Mouse (Mus musculus) heart, postnatal 0 days (tissue): ENCODE measurements at regions not wholly inside any gene's neighbourhood (a gene's known extent, or its start where the extent isn't known, plus 50 kb on each side); places are given as distances from the start of the nearest gene placed in this dataset.

Source experiments
- ATAC-seq: fragments of 200-750 bp; cut with Nextera tagmentation; 2 replicates; pipeline ENCODE4 v1.8.0; 2017; ENCODE audit warnings: low read depth, moderate number of reproducible peaks, moderate library complexity; ENCODE audit not compliant: insufficient read depth
- DNase-seq: peaks from one replicate; pipeline ENCODE4 v3.0.0-alpha.2; 2016; ENCODE audit warnings: low spot score
- H3K27ac ChIP-seq: fragments of 300-500 bp; sonication (generic); 2 replicates; pipeline ENCODE4 v1.5.1; 2014; ENCODE audit warnings: low read depth, mild to moderate bottlenecking
- H3K27me3 ChIP-seq: fragments of 300-500 bp; sonication (generic); 2 replicates; pipeline ENCODE4 v1.6.1; 2014; ENCODE audit warnings: low read length, mixed read lengths; ENCODE audit not compliant: control insufficient read depth, insufficient read depth
- H3K36me3 ChIP-seq: fragments of 300-500 bp; sonication (generic); replicated peaks from 2 replicates; pipeline ENCODE4 v1.6.1; 2014; ENCODE audit warnings: low read length, mixed read lengths; ENCODE audit not compliant: control insufficient read depth, insufficient read depth
- H3K4me1 ChIP-seq: fragments of 300-500 bp; sonication (generic); 2 replicates; pipeline ENCODE4 v1.6.1; 2014; ENCODE audit warnings: antibody characterized with exemption; ENCODE audit not compliant: control insufficient read depth, insufficient read depth
- H3K4me2 ChIP-seq: fragments of 300-500 bp; sonication (generic); 2 replicates; pipeline ENCODE4 v1.6.1; 2014; ENCODE audit warnings: low read depth, mild to moderate bottlenecking, low read length, moderate library complexity
- H3K4me3 ChIP-seq: fragments of 300-500 bp; sonication (generic); 2 replicates; pipeline ENCODE4 v1.5.1; 2014; ENCODE audit warnings: low read depth, low read length
- H3K9ac ChIP-seq: fragments of 300-500 bp; sonication (generic); replicated peaks from 2 replicates; pipeline ENCODE4 v1.6.1; 2014; ENCODE audit warnings: low read depth, low read length, mixed read lengths
- H3K9me3 ChIP-seq: fragments of 300-500 bp; sonication (generic); replicated peaks from 2 replicates; pipeline ENCODE4 v1.6.1; 2016; ENCODE audit warnings: low read length; ENCODE audit not compliant: control insufficient read depth
- CTCF ChIP-seq: IDR thresholded peaks from 2 replicates; pipeline ENCODE4 v1.5.1; 2016; ENCODE audit warnings: antibody characterized with exemption, control low read depth, low read depth
- EP300 ChIP-seq: IDR thresholded peaks from 2 replicates; pipeline ENCODE4 v1.6.1; 2016; ENCODE audit warnings: antibody characterized with exemption, low read depth
- WGBS: fragments of 180-500 bp; shearing (Covaris S2); extraction: QIAGEN DNeasy Blood & Tissue Kit; methylation state at CpG from one replicate; pipeline ENCODE4 v1.1.7; 2014; 5-methylcytosine and 5-hydroxymethylcytosine counted together

DNA sequence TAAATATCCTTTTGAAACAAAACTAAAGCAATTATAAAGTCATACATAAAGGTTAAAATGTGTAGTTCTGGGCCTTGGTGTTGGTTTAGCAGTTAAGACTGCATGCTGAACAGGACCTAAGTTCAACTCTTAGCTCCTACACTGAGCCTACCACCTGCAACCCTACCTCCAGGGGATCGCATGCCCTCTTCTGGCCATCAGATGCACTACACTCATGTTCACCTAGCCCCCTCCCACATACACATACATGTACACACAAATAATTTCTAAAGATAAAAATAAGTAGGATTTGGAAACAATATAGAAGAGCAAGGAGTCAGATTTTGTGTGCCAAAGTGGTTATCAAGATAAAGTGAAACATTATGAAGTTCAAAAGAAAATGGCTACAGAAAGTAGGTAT is 576.2 kb upstream of the Arpp21 start:
- H3K9ac ChIP-seq: no peak overlapping the region
- H3K4me1 ChIP-seq: no peaks in the 10 kb centered on the region
- H3K9me3 ChIP-seq: no peaks in the 10 kb centered on the region
- H3K27me3 ChIP-seq: no peaks in the 10 kb centered on the region
- no peak overlapping the region for H3K4me2 ChIP-seq
- TF ChIP-seq EP300 (no peak), CTCF (no peak)
- ATAC-seq (no peak), DNase-seq (no peak)
- WGBS: 54% methylated on average over 1 of the region's 1 CpGs
- no peaks in the 10 kb centered on the region for H3K36me3 ChIP-seq
- no peak overlapping the region for H3K27ac ChIP-seq
- H3K4me3 ChIP-seq: no peak overlapping the region

- Histone ChIP-seq H3K4me1 (no peaks in the 10 kb centered on the region), H3K27me3 (no peaks in the 10 kb centered on the region), H3K9ac (no peak overlapping the region), H3K27ac (no peak overlapping the region), H3K36me3 (no peaks in the 10 kb centered on the region), H3K4me2 (no peak overlapping the region), H3K9me3 (no peaks in the 10 kb centered on the region), H3K4me3 (no peak overlapping the region)
- DNase-seq (no peak), ATAC-seq (no peak)
- 76% methylated on average over 2 of the region's 2 CpGs for WGBS
- TF ChIP-seq EP300 (no peak), CTCF (no peak)
These were observed 564.0 kb upstream of the Arpp21 start for GRCm38 (mm10) chr9:112799583-112800220.

GRCm38 (mm10) chr9:112793537-112793936 is 557.8 kb upstream of the Arpp21 start:
- no peak for ATAC-seq
- TF ChIP-seq CTCF (peak; percentile 27), EP300 (no peak)
- Histone ChIP-seq H3K4me3 (no peak overlapping the region), H3K4me1 (no peaks in the 10 kb centered on the region), H3K9ac (no peak overlapping the region), H3K9me3 (no peaks in the 10 kb centered on the region), H3K4me2 (no peak overlapping the region), H3K27me3 (no peaks in the 10 kb centered on the region), H3K27ac (no peak overlapping the region), H3K36me3 (no peaks in the 10 kb centered on the region)
- DNase-seq: no peak
- 67% methylated on average over 2 of the region's 2 CpGs for WGBS

GRCm38 (mm10) chr9:112771981-112772380 is 536.2 kb upstream of the Arpp21 start:
- H3K4me3 ChIP-seq: no peak overlapping the region
- 66% methylated on average over 3 of the region's 3 CpGs for WGBS
- ATAC-seq: no peak
- H3K27me3 ChIP-seq: no peaks in the 10 kb centered on the region
- H3K4me1 ChIP-seq: no peaks in the 10 kb centered on the region
- no peak overlapping the region for H3K27ac ChIP-seq
- no peak overlapping the region for H3K9ac ChIP-seq
- no peak overlapping the region for H3K4me2 ChIP-seq
- H3K36me3 ChIP-seq: no peaks in the 10 kb centered on the region
- H3K9me3 ChIP-seq: no peaks in the 10 kb centered on the region
- DNase-seq: no peak
- TF ChIP-seq CTCF (no peak), EP300 (no peak)

DNA sequence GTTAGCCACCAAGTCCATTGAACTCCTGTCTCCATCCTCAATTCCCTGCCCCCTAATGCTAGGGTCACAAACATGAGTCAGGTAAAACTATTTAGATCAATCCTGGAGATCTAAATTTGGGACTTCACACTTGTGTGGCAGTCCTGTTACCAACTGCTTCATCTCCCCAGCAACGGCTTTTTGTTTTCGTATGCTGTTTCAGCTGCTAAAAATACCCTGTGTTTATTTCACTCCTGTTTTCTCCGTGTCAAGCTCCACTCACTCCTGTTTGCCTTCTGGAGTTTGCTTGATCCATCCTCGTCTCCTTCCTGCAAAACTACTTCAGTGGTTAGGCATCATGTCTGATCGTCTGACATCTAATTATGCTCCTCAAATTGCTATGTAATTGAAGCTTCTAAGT is 508.9 kb upstream of the Arpp21 start:
- Histone ChIP-seq H3K4me3 (no peak overlapping the region), H3K27ac (no peak overlapping the region), H3K9ac (no peak overlapping the region), H3K4me1 (no peaks in the 10 kb centered on the region), H3K36me3 (no peaks in the 10 kb centered on the region), H3K27me3 (no peaks in the 10 kb centered on the region), H3K9me3 (no peaks in the 10 kb centered on the region), H3K4me2 (no peak overlapping the region)
- TF ChIP-seq CTCF: no peak
- TF ChIP-seq EP300: no peak
- ATAC-seq: no peak
- WGBS: 32% methylated on average over 5 of the region's 5 CpGs
- DNase-seq: no peak
